Mouse (Mus musculus) cortical plate, adult 2 months (tissue): ENCODE measurements around the gene Mgat5.

Experiments
- CTCF ChIP-seq: fragments of 200-500 bp; IDR thresholded peaks from 2 replicates; pipeline ENCODE4 v1.5.1; 2011; ENCODE audit warnings: mild to moderate bottlenecking, control low read depth, low read length; ENCODE audit not compliant: insufficient read depth; ENCODE audit errors: extremely low read depth
- POLR2A ChIP-seq: fragments of 200-500 bp; IDR thresholded peaks from 2 replicates; pipeline ENCODE4 v1.6.1; 2011; ENCODE audit warnings: mild to moderate bottlenecking, low read length, control low read depth; ENCODE audit not compliant: insufficient read depth; ENCODE audit errors: extremely low read depth

DNA sequence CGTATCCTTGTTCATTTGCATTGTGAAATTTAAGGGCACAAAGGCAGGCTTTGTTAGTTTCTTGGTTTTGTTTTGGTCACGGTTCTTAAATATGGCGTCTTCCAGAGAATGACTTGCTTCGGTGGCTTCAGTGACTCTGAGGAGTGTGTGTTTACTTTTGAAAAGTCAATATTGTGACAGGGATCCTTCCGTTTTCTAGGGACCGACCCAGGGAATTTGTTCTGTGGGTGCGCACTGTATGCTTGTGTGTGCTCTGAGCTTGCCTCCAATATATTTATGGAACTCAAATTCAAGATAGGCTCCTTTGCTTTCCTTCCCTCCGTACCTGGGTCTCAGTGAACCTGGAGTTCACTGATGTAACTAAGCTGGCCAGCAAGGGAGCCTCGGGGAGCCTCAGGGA is 86.1 kb downstream of the Mgat5 start:
- no peak for TF ChIP-seq CTCF
- no peak for TF ChIP-seq POLR2A
